Mouse (Mus musculus): ENCODE data around the gene Fam213b.

Gene Fam213b

DNA sequence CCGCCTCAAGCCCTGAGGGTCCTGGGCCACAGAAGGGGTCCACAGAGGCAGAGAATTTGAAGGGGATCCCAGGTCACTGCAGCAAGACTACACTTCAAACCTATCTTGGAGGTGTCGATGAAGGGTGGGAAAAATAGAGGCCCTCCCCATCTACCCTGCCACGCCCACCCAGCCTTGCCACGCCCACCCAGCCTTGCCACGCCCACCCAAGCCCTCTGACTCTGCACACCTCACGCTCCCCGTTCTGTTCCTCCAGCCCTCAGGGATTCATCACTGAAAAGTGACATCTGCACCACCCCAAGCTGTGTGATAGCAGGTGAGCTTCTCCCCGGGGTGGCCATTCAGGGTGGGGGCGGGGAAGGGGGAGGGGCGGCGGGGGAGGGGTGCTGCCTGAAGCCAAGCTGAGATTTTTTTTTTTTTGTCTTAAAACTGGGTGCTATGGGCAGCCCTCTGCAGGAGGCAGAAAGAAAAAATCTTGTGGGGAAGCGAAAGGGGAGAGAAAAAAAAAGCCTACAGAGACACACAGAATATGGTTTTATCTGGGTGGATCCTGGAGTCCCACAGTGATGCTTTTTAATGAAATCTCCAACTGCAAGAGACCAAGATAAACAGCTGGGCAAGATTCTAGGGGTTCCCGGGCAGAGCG lies 16.8 kb downstream of the Fam213b start:
- CTCF ChIA-PET = interaction anchor here (0.7 to 0.8 kb wide), 2 partner anchors 65 to 1115 kb away, joined by 3 to 8 read pairs; no protein-coding TSS in a partner anchor

DNA sequence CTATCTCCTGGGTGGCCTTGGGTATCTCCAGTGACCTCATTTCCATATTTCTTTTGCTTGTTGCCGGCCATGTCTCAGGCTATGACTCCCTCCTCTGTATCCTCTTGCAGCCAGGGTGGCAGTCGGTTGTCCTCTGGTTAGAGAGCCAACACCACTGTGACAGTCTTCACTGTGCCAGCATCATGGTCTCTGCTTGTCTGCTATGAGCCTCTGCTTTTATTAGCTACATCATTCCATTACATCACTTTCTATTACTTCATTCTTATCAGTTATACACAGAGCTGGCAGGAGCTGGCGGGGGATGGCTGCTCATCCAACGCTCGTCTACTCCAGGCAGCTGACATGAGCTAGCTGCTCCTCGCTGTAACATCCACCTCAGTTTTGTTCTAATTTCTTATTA lies 18.2 kb downstream of the Fam213b start:
- CTCF ChIA-PET = interaction anchor here (0.6 kb wide), 1 partner anchor 27 kb away, joined by 4 read pairs; no protein-coding TSS in a partner anchor

DNA sequence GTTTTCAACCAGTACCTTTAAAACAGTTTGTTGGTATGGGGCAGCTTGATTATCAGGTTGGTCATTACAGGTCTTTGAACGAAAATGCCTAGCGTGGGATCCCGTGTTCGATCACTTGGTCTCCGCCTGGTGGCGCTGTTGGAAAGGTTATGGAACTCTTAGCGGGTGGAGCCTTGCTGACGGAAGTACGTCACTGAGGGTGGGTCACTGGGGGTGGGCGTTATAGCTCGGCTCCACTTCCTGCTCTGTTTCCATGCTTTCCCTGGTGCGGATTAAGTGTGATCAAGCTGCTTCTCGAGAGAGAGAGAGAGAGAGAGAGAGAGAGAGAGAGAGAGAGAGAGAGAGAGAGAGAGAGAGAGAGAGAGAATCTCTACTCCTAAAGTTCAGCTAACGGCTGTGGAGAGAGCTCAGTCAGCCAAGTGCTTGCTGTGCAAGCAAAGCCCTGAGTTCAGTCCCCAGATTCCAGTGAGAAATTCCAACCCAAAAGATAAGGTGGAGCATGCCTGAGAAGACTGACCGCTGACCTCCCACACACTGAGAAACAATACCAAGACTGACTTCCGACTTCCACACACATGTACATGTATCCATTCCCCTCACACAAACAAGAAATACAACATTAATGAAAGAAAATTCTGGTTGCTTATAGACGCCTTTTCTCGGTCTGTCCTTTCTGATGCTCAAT lies 20.9 kb downstream of the Fam213b start:
- CTCF ChIA-PET = interaction anchor here (0.6 to 1.3 kb wide), 7 partner anchors 13 to 956 kb away, joined by 3 to 5 read pairs (median 3); no protein-coding TSS in a partner anchor

DNA sequence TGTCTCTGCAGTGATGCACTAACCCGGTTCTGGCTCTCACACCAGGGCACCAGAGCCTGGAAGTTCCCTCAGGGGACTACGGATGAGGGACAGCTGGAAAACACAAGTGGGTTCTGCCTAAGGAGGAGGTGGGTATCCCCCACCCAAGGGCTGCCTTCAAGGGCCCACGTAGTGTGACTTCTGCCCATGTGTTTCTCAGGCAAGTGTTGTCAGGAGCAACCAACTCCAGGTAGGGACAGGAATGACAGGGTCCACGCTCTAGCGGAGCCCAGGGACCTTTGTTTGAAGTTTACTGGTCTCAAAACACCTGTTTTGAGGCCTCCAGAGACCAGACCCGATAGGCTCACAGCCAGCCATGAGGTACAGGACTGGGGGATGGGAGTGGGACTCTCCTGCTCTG lies 25.7 kb downstream of the Fam213b start:
- CTCF ChIA-PET = no interaction called here

DNA sequence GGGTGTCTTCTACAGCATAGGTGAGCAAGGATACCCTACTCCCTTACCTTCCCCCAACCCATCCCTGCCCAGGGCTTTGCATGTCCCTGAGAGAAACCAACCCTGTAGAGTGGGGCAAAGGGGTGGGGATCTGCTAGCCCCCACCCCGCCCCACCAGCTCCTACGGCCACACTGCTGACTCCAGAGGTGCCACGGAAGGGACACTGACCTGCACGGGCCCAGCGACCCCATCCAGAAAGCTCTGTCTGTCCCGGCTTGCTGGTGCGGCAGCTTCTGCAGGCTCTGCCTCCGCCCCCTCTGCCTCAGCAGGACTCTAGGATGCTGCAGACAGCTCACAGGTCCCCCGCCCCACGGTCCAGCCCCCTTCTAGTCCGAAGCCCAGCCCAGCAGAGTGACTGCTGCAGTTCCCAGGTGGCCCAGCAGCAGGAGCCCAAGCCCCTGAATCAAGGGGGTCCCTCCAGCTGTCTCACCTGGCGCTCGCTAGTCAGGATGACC lies 27.1 kb downstream of the Fam213b start:
- CTCF ChIA-PET = interaction anchor here (0.6 kb wide), 1 partner anchor 477 kb away, joined by 5 read pairs; no protein-coding TSS in a partner anchor

DNA sequence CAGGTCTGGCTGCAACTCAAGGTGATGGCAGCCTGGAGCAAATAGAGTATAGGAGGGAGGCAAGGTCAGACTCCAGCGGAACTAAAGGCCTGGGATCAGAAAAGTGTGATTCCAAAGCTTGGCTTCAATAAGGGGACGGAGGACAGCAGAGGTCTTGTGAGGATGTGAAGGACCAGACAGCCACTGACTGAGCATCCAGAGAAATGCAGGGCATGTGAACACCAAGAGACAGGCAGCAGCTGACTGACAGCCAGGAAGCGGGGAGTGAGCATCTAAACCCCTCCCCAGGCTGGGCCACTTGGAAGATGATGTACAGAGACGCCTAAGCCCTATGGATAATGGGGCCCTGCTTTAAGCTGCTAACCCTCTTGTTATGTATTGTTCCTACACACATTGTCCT lies 28.2 kb downstream of the Fam213b start:
- CTCF ChIA-PET = no interaction called here

DNA sequence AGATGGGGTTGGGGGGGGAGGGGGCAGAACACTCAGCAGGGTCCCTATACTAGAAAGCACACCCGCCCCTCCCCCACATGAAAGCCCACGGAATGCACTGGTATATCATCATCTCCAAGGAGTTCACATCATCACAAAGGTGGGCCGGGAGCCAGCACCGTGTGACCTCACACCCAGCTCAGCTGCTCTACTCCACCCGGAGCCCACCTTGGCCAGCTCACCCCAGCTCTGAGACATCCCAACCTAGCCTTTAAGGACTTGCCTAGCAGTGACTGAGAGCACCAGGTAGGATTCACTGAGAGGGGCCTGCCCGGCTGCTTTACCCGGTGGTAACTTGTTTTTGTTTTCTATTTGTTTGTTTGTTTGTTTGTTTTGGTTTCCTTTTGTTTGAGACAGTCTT lies 29.5 kb downstream of the Fam213b start, which contains the start of gene Mmel1:
Mmel1 (plus strand) TSS at position 146 of the 400 bp plus-strand sequence.
- CTCF ChIA-PET = no interaction called here

DNA sequence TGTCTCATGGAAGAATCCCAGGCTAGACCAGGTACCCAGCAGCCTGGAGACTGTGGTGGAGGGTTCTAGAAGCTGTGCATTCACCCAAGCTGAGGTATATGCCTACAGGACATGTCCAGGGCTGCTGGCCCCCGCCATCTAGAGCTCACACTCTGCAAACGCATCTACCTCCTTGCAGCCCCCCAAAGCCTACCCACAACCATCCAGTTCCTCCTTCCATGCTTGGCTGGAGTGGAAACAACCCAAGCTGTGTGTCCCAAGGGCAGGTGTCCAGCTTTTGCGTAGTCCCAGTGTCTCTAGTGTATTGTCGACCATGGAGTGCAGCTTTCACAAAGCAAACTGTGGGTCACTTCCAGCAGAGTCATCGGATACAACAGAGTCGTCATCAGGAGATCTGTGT lies 31.7 kb downstream of the Fam213b start:
- CTCF ChIA-PET = no interaction called here

DNA sequence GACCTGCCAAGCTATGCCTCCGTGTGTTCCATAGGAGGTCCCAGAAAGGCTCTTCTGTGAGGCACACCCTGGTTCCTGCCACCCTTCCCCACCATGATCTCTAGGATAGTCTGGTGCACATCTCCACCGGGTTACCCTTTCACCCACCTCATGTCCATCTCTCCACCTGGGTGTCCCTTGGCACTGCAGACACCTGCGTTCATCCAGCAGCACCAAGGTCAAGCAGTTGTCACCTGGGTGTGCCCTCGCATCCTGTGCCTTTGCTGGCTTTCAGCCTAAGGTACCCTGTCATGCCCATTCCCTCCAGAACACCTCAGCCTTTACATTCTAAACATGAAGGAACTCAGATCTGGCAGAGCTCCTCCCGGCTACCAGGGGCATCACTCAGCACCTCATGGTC lies 32.5 kb downstream of the Fam213b start:
- CTCF ChIA-PET = no interaction called here

DNA sequence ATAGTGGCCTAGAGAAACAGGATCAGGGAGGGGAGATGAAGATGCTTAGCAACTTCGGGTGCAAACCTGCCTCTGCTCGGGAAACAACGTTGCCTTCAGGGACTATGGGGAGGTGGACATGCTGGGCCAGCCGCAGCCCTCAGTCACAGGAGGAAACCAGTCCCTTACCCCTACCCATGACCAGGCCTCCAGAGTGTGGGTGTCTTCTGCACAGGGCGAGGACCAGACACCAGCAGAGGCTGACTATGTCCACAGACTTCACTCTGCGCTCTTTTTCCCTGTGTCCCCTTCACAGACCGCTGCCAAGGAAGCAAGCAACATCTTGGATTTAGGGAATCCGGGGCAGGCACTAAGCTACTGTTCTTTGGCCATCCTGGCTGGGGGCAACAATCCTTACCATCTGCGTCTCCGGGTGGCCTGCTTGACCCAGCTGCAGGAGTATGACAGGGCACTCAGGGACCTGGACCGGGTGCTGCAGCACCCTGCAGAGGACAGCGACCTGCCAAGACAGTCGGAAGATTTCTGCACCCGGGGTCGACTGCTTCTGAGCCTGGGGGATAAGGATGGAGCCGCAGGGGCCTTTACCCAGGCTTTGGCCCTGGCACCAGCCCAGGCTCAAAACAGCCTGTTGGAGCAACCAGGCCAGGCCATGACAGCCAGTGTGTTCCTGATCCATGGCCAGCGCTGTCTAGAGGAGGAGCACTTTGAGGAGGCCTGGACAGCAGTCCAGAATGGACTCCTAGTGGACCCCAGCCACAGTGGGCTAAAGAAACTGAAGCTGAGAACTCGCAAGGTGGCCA lies 33.8 kb downstream of the Fam213b start:
- CTCF ChIA-PET = interaction anchor here (0.6 to 1.0 kb wide), 2 partner anchors 13 to 201 kb away, joined by 3 read pairs; no protein-coding TSS in a partner anchor

DNA sequence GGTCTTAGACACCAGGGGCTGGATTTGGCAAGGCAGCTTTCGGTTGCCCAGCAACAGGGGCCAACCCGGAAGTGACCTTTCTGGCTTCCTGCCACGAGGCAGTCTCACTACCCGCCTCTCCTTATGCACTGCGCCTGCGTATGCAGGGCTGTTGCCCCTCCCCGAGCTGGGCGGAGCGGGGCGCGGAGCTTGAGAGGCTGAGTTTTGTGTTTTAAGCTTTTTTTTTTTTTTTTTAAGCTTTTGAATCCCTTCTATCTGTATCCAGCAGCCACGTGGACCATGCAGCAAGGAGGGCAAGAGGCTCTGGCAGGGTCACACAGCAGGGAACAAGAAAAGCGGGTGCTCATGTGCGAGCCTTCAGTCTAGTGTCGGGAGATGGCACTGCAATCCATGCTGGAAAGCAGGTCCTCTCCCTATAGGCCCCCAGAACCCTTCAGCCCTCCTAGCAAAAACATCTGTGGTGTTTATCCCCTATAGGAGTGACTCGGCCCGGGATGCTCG lies 34.6 kb downstream of the Fam213b start:
- CTCF ChIA-PET = interaction anchor here (0.6 to 1.0 kb wide), 2 partner anchors 14 to 100 kb away, joined by 3 read pairs; no protein-coding TSS in a partner anchor

DNA sequence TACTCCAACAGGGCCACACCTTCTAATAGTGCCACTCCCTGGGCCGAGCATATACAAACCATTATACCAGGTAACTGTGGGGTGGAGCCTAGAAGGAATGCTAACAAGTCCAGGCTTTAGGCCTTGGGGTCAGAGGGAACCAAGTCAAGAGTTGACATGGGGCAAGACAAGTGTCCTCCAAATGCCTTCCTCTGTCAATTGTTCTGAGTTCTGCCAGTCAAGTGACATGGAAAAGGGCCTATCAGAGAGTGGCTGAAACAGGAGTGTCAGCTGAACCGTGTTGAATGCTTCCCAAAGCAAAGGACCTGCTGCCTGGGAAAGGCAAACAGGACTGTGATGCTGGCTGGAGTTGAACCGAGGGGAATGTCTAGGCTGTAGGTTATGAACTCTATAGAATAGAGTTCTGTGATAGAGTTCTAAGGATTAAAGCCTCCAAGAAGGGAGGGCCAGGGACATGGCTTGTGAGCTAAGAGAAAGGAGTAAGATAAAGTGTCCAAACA lies 35.4 kb downstream of the Fam213b start:
- CTCF ChIA-PET = no interaction called here

DNA sequence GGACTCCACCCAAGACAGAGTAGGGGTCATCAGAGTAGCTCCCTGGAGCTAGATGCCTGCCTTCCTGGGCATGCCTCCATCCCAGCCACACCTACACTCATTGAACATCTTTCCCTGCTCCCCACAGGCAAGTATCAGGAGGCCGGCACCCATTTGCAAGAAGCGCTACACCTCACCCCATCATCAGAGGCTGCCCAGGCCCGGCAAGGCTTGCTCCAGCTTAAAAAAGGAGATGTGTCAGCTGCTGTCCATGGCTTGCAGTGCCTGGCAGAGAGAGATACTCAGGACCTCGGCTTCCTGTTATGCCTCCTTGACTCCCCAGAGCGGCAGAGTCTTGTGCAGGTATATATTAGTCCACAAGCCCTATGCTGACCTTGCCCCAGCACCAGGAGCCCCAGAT lies 37.0 kb downstream of the Fam213b start:
- CTCF ChIA-PET = interaction anchor here (0.6 kb wide), 1 partner anchor 64 kb away, joined by 4 read pairs; no protein-coding TSS in a partner anchor

DNA sequence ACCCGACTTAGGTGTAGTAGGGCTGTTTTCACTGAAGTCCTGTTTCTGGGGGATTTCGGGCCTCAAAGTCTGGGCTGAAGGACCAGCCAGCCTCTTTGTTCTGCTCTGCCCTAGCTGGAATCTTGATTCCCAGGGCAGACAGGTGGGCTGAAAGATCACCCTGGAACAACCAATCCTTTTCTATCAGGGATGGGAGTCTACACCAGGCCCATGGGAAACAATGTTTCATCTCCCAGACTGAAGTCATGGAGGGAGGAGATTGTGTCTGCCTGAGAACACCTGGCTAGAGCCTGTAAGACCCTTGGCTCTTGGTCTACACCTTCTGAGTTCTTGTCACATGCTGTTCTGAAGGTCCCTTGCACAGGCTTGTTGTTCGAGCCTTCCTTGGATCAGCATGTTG lies 40.3 kb downstream of the Fam213b start:
- CTCF ChIA-PET = no interaction called here

DNA sequence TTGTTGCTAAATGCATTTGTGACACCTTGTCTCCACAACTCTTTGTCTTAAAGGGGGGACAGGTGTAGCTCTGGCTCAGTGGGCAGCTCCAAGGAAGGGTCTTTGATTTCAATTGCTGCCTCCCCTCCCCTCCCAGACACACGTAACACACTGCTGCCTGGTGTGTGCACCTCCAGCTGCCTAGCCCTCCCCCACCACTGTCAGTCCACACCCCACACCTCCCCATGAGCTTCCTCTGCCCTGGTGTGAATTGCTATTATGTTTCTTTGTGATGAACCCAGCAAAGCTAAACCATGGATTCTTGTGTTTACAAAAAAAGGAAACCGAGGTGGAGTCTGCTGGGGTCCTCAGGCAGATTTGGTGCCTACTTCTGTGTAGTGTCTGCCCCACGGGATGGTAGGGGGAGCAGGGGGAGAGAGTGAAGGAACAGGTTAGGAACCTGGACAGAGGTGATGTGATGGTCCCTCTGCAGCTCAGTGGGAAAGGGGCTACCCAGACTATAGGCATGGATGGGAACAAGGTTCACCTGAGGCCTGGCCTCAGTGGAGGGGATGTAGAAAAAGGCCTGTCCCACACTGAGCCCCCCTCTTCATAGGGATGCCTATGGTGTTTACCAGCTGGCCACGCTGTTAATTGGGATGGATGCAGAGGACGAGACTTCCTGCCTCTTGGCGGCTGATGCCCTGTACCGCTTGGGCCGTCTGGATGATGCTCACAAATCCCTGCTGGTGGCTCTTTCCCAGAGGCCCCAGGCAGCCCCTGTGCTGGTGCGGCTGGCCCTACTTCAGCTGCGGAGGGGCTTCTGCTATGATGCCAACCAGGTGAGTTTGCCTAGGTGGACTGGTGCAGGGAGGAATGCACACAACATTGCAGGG lies 41.3 kb downstream of the Fam213b start:
- CTCF ChIA-PET = no interaction called here

DNA sequence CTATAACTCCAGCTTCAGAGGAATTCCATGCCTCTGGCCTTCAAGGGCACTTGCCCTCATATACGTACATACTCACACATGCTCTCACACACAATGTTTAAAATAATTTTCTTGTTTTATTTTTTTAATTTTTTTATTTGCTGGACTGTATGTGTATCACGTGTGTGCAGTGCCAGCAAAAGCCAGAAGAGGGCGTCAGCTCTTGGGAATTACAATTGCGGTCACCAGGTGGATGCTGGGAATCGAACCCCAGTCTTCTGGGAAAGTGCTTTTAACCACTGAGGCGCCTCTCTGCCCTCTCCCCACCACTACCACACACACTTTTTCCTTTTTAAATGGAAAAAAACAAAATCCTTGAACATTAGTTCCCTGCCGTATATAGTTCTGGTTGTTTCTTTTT lies 42.1 kb downstream of the Fam213b start:
- CTCF ChIA-PET = no interaction called here

DNA sequence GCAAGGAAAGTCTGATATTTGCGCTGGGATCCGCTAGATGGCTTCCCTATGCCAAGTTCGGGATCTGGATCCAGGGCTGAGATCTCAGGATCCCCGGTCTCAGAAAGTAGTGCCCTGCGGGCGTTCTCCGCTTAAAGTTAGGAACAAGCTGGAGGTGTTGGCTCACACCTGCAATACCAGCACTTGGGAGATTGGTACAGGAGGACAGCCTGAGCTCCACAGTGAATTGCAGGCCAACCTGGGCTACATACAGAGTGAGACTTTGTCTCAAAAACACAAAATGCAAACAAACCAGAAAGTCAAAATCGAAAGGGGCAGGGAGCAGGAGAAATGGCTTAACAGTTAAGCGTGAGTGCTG lies 42.5 kb downstream of the Fam213b start:
- CTCF ChIA-PET = no interaction called here

DNA sequence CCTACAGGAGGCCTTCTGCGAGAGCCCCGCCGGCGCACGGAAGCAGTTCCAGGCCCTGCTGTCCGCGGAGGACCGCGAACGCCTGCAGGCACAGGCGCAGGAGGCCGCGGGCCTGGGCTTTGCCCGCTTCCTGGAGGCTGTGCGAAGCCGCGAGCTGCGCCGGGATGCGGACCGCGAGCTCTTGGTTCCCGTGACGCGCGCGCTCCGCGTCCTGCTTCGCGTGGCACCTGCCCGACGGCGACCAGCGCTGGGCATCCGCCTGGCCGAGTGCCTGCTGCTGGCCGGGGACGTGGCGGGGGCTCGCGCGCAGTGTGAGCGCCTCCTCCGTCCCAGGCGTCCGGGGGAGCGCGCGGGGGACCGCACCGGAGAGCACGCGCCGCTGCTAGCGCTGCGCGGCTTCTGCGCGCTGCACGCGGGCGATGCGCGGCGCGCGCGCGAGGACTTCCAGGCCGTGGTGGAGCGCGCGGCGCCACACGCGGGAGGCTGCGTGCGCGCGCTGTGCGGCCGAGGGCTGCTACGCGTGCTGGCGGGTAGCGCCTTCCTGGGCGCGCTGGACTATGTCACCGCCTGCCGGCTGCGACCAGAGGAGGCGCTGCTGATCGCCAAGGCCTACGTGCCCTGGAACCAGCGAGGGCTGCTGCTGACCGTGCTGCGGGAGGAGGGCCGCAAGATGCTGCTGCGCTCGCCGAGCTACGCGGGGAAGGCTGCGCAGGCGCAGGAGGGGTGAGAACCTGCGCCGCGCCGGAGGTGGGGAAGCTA lies 43.0 kb downstream of the Fam213b start:
- CTCF ChIA-PET = no interaction called here

DNA sequence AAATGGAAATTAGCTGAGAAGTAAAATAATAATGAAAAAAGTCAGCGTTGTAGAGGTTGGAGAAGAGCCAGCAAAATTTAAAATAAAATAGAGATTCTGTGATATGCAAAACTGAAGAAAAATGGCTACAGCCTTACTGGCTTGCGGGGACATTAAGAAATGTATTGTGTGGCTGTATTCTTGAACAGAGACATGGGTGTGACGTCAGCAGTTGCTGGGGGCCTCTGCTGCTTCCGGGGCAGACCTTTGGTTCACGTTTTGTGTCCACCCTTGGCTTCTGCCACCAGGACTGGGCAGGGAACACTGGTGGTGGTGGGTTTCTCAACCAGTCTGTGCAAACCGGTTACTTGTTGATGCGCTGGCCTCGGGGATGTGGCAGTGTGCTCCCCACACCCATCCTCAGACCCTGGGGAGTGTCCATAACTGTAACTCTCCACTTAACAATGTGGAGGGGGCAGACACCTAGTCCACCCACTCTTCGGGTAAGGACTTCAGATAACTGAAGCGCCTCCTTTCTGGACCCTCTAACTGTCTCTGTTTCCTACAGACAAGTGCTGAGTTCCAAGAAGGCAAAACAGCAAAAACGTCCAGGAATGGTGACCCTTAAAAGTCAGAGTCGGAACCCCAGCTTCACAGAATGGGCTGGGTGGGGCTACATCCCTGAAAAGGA lies 44.1 kb downstream of the Fam213b start:
- CTCF ChIA-PET = no interaction called here

DNA sequence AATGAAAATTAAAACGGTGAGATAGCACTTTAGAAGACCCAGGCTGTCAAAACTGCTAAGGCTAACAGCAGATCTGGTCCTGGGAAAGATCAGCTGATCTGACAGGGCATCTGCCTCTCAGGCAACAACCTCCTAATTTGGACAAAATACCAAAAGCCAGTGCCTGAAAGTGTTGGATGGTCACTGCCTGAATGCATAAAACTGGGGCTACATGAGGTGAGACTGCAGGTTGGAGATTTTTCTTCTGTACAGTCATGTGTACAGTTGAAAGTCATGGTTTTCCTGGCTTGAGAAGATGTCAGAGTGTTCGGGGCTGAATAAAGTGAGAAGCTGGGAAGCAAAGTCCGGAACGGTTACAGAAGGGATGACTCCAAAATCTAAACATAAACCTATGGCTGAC lies 45.1 kb downstream of the Fam213b start:
- CTCF ChIA-PET = no interaction called here
